Mouse (Mus musculus) lung, postnatal 0 days (tissue): ENCODE measurements around the gene Slc6a6. TPM values are rescaled to one million over a fixed set of nuclear protein-coding genes. Genes with fewer than 3 reads are reported as not detected.

ENCODE experiments used
- ATAC-seq: fragments of 200-750 bp; cut with Nextera tagmentation; 2 replicates; pipeline ENCODE4 v1.8.0; 2017; ENCODE audit warnings: moderate library complexity
- DNase-seq: peaks from one replicate; pipeline ENCODE4 v3.0.0-alpha.2; 2016; ENCODE audit warnings: low spot score
- H3K27ac ChIP-seq: fragments of 300-500 bp; sonication (generic); 2 replicates; pipeline ENCODE4 v1.5.1; 2014; ENCODE audit warnings: antibody characterized with exemption, mild to moderate bottlenecking, low read length, mixed read lengths
- H3K27me3 ChIP-seq: fragments of 300-500 bp; sonication (generic); replicated peaks from 2 replicates; pipeline ENCODE4 v1.6.1; 2014; ENCODE audit warnings: low read length, mixed read lengths; ENCODE audit not compliant: insufficient read depth
- H3K36me3 ChIP-seq: fragments of 300-500 bp; sonication (generic); 2 replicates; pipeline ENCODE4 v1.6.1; 2014; ENCODE audit warnings: low read length, mixed read lengths; ENCODE audit not compliant: insufficient read depth
- H3K4me1 ChIP-seq: fragments of 300-500 bp; sonication (generic); 2 replicates; pipeline ENCODE4 v1.6.1; 2014; ENCODE audit warnings: antibody characterized with exemption, low read depth, low read length, mixed read lengths; ENCODE audit not compliant: insufficient read depth
- H3K4me2 ChIP-seq: fragments of 300-500 bp; sonication (generic); replicated peaks from 2 replicates; pipeline ENCODE4 v1.6.1; 2014; ENCODE audit warnings: low read depth, mild to moderate bottlenecking, low read length, moderate library complexity, mixed read lengths
- H3K4me3 ChIP-seq: fragments of 300-500 bp; sonication (generic); 2 replicates; pipeline ENCODE4 v1.5.1; 2014; ENCODE audit warnings: low read depth, low read length
- H3K9ac ChIP-seq: fragments of 300-500 bp; sonication (generic); replicated peaks from 2 replicates; pipeline ENCODE4 v1.6.1; 2014; ENCODE audit warnings: low read depth, mild to moderate bottlenecking
- H3K9me3 ChIP-seq: fragments of 300-500 bp; sonication (generic); 2 replicates; pipeline ENCODE4 v1.6.1; 2016; ENCODE audit warnings: low read length, mixed read lengths
- CTCF ChIP-seq: IDR thresholded peaks from 2 replicates; pipeline ENCODE4 v1.5.1; 2016; ENCODE audit warnings: antibody characterized with exemption, mild to moderate bottlenecking
- EP300 ChIP-seq: IDR thresholded peaks from 2 replicates; pipeline ENCODE4 v1.6.1; 2016; ENCODE audit warnings: antibody characterized with exemption, mild to moderate bottlenecking, control low read depth
- WGBS: fragments of 180-500 bp; shearing (Covaris S2); extraction: QIAGEN DNeasy Blood & Tissue Kit; methylation state at CpG from one replicate; pipeline ENCODE4 v1.1.7; 2014; 5-methylcytosine and 5-hydroxymethylcytosine counted together
- polyA plus RNA-seq: library from polyadenylated mRNA; unstranded; fragments of >200 nt; fragmentation: Nextera tagmentation; extraction: Ambion mirVana; gene quantifications from 2 replicates; pipeline ENCODE4 v1.2.1, GENCODE M21; 2015

Slc6a6 gene
- polyA plus RNA-seq, 1 experiment from 2014 or later, result 92.6 TPM

DNA sequence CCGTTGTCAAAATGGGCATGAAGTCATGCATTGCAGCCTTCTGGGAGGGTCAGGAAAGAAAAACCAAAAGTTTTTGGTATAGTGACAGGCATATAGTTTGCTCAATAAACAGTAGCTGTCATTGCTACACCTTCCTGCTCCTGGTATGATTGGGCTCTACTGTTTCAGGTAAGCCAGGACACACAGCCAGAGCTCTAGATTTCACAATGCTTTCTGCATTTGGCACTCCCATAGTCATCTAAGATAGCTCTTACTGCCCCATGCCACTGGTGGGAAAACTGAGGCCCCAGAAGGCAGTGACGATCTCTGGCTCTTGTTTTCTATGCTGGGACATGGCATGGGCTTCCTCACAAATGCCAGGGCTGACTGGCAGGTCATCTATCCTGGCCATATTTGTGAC, 19.6 kb downstream of the Slc6a6 start:
- no peak overlapping the region for H3K27ac ChIP-seq
- ATAC-seq (no peak), DNase-seq (no peak)
- no peaks in the 10 kb centered on the region for H3K4me1 ChIP-seq
- H3K4me2 ChIP-seq, result no peak overlapping the region
- H3K27me3 ChIP-seq, result no peaks in the 10 kb centered on the region
- no peak overlapping the region for H3K4me3 ChIP-seq
- peaks cover 18% of the 10 kb centered on the region for H3K36me3 ChIP-seq
- no peaks in the 10 kb centered on the region for H3K9me3 ChIP-seq
- WGBS, result 88% methylated on average over 2 of the region's 2 CpGs
- TF ChIP-seq EP300 (no peak), CTCF (no peak)
- H3K9ac ChIP-seq, result no peak overlapping the region

- no peaks in the 10 kb centered on the region for H3K9me3 ChIP-seq
- no peak overlapping the region for H3K4me3 ChIP-seq
- WGBS, result 79% methylated on average over 1 of the region's 1 CpGs
- no peak overlapping the region for H3K27ac ChIP-seq
- no peaks in the 10 kb centered on the region for H3K4me1 ChIP-seq
- no peaks in the 10 kb centered on the region for H3K27me3 ChIP-seq
- no peak overlapping the region for H3K4me2 ChIP-seq
- no peak overlapping the region for H3K9ac ChIP-seq
- TF ChIP-seq CTCF (no peak), EP300 (no peak)
- ATAC-seq, result no peak
- peaks cover 18% of the 10 kb centered on the region for H3K36me3 ChIP-seq
- no peak for DNase-seq
Measured at GRCm38 (mm10) chr6:91704446-91704845, 20.6 kb downstream of the Slc6a6 start.

DNA sequence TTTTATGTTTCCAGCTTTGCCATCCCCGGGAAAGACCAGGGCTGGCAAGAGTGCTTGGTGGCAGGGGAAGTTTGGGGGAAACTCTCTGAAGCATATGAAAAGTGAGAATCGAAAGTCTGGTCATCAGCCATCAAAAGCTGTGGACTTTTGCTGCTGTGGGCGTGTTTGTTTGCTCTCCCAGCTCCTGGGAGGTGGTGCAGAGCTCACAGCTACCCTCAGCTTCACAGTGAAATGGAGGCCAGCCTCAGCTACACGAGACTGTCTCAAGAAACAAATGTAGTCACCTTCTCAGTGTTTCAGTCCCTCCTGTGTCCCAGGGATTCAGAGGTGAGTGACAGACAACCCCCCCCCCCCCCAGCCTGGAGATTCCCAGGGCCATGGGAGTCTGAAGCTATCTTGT, 21.8 kb downstream of the Slc6a6 start:
- no peak overlapping the region for H3K4me3 ChIP-seq
- H3K4me1 ChIP-seq, result no peaks in the 10 kb centered on the region
- ATAC-seq (no peak), DNase-seq (no peak)
- no peaks in the 10 kb centered on the region for H3K9me3 ChIP-seq
- H3K27me3 ChIP-seq, result no peaks in the 10 kb centered on the region
- TF ChIP-seq EP300, result no peak
- no peak for TF ChIP-seq CTCF
- H3K9ac ChIP-seq, result no peak overlapping the region
- H3K36me3 ChIP-seq, result peaks cover 14% of the 10 kb centered on the region; the same call in 1 of the 2 replicates
- H3K4me2 ChIP-seq, result no peak overlapping the region
- H3K27ac ChIP-seq, result no peak overlapping the region
- 31% methylated on average over 4 of the region's 4 CpGs for WGBS

- Histone ChIP-seq H3K27me3 (no peaks in the 10 kb centered on the region), H3K4me3 (no peak overlapping the region), H3K27ac (no peak overlapping the region), H3K9me3 (no peaks in the 10 kb centered on the region), H3K4me1 (no peaks in the 10 kb centered on the region), H3K9ac (no peak overlapping the region), H3K4me2 (no peak overlapping the region), H3K36me3 (peaks cover 9% of the 10 kb centered on the region; the same call in 1 of the 2 replicates)
- 46% methylated on average over 13 of the region's 13 CpGs for WGBS
- no peak for TF ChIP-seq CTCF
- TF ChIP-seq EP300, result no peak
- ATAC-seq (peak; percentile 25), DNase-seq (peak; percentile 32)
Measured at GRCm38 (mm10) chr6:91706072-91706776, 22.4 kb downstream of the Slc6a6 start.

DNA sequence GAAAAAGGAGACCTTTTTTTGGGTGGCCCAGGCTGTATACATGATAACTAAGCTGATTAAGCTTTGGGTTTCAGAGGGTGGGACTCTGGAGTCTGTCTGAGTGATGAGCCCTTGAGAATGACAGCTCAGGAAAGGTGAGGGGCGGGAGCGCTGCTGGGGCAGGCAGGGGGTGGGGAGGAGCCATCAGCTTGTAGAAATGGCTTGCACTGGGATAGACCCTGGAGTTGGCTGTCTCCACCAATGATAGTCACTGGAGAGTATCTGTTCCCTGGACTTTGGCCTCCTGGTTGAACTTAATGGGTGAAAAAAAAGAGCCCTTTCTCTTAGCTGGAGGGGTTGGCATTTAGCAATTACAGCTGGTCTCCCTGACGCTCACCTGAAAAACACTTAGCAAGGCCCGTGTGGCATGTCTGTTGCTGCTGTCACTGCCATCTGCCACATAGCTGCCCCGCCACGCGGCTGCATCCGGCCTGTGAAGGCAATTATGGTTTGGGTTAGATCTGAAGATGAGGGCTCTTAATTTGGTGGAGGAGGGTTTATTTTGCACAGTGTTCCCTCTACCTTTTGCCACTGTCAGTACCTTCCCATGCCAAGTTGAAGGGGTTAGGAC, 23.5 kb downstream of the Slc6a6 start:
- no peak for TF ChIP-seq CTCF
- TF ChIP-seq EP300, result no peak
- no peaks in the 10 kb centered on the region for H3K9me3 ChIP-seq
- no peak overlapping the region for H3K4me3 ChIP-seq
- peaks cover 4% of the 10 kb centered on the region; the same call in 1 of the 2 replicates for H3K4me1 ChIP-seq
- no peak for DNase-seq
- no peak overlapping the region for H3K4me2 ChIP-seq
- H3K36me3 ChIP-seq, result peaks cover 10% of the 10 kb centered on the region; the same call in 1 of the 2 replicates
- H3K27me3 ChIP-seq, result no peaks in the 10 kb centered on the region
- H3K9ac ChIP-seq, result no peak overlapping the region
- no peak for ATAC-seq
- 77% methylated on average over 8 of the region's 8 CpGs for WGBS
- H3K27ac ChIP-seq, result no peak overlapping the region

DNA sequence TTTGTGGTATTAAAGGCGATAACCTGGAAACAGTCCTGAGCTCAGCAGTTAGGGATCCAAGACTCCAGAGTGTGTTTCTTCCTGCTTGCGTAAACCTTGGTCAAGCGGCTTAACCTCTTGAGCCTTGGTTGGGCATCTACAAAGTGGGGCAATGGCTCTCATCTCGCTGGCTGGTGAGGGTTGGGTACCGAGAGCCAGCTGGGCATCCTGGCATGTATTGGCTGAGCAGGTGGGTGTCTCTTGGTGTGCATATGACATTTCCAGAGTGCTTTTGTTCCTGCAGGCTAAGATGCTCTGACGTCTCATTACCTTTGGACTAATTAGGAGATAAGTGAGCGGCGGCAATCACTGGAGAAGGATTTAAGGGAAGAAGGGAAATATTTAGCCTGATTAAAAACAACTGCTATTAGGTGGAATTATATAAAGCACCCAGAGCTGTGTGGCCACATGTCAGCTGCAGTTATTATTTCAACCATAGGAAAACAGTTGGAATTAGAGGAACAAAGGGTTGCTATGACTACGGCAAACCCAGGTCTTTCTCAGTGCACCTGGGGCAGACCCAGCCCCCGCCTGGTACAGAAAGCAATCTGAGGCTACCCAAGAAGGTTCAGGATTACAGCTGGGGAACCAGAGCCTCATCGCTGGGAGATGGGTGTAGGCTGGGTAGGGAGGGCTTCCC, 24.2 kb downstream of the Slc6a6 start:
- H3K9me3 ChIP-seq, result no peaks in the 10 kb centered on the region
- no peak overlapping the region for H3K27ac ChIP-seq
- DNase-seq (no peak), ATAC-seq (no peak)
- H3K9ac ChIP-seq, result no peak overlapping the region
- WGBS, result 86% methylated on average over 11 of the region's 11 CpGs
- H3K36me3 ChIP-seq, result peaks cover 9% of the 10 kb centered on the region; the same call in 1 of the 2 replicates
- no peak overlapping the region for H3K4me2 ChIP-seq
- peaks cover 11% of the 10 kb centered on the region; the same call in 1 of the 2 replicates for H3K4me1 ChIP-seq
- no peaks in the 10 kb centered on the region for H3K27me3 ChIP-seq
- TF ChIP-seq EP300, result no peak
- no peak for TF ChIP-seq CTCF
- H3K4me3 ChIP-seq, result no peak overlapping the region
